Mouse (Mus musculus): Measurements from ENCODE around the gene Zbtb40. TPM values are rescaled to one million over a fixed set of nuclear protein-coding genes. Genes with fewer than 3 reads are reported as not detected.

Zbtb40 gene
- polyA plus RNA-seq, 1 experiment from 2014 or later, result 4.6 TPM

GRCm38 (mm10) chr4:137031319-137031718 lies 17.3 kb downstream of the Zbtb40 start:
- H3K9ac ChIP-seq (replicated peaks), result no peak overlapping the region
- no peak overlapping the region for H3K27ac ChIP-seq (replicated peaks)
- no peak overlapping the region for H3K4me3 ChIP-seq (replicated peaks)
- no peaks in the 10 kb centered on the region for H3K36me3 ChIP-seq
- H3K9me3 ChIP-seq (replicated peaks), result no peaks in the 10 kb centered on the region
- H3K4me2 ChIP-seq, result no peak overlapping the region
- WGBS, result 86% methylated on average over 7 of the region's 7 CpGs
- no peaks in the 10 kb centered on the region for H3K27me3 ChIP-seq (replicated peaks)
- ATAC-seq (ENCODE audit: low FRiP score), result no peak
- H3K4me1 ChIP-seq, result peaks cover 24% of the 10 kb centered on the region

- no peak overlapping the region for H3K4me2 ChIP-seq
- H3K9me3 ChIP-seq (replicated peaks), result no peaks in the 10 kb centered on the region
- no peak for ATAC-seq (ENCODE audit: low FRiP score)
- peaks cover 19% of the 10 kb centered on the region for H3K4me1 ChIP-seq
- no peak overlapping the region for H3K27ac ChIP-seq (replicated peaks)
- no peak overlapping the region for H3K4me3 ChIP-seq (replicated peaks)
- no peaks in the 10 kb centered on the region for H3K36me3 ChIP-seq
- H3K9ac ChIP-seq (replicated peaks), result no peak overlapping the region
- no peaks in the 10 kb centered on the region for H3K27me3 ChIP-seq (replicated peaks)
- 73% methylated on average over 8 of the region's 8 CpGs for WGBS
These were observed 19.3 kb downstream of the Zbtb40 start for GRCm38 (mm10) chr4:137029348-137029747.

GRCm38 (mm10) chr4:137027051-137027450 lies 21.6 kb downstream of the Zbtb40 start:
- Histone ChIP-seq H3K36me3 (no peaks in the 10 kb centered on the region), H3K4me1 (peaks cover 4% of the 10 kb centered on the region), H3K27me3 (replicated peaks) (no peaks in the 10 kb centered on the region), H3K9ac (replicated peaks) (no peak overlapping the region), H3K4me2 (no peak overlapping the region), H3K9me3 (replicated peaks) (no peaks in the 10 kb centered on the region), H3K4me3 (replicated peaks) (no peak overlapping the region), H3K27ac (replicated peaks) (no peak overlapping the region)
- 69% methylated on average over 5 of the region's 5 CpGs for WGBS
- ATAC-seq (ENCODE audit: low FRiP score), result no peak

- 75% methylated on average over 6 of the region's 6 CpGs for WGBS
- H3K9me3 ChIP-seq (replicated peaks), result no peaks in the 10 kb centered on the region
- no peaks in the 10 kb centered on the region for H3K27me3 ChIP-seq (replicated peaks)
- no peak overlapping the region for H3K4me3 ChIP-seq (replicated peaks)
- H3K9ac ChIP-seq (replicated peaks), result no peak overlapping the region
- no peak for ATAC-seq (ENCODE audit: low FRiP score)
- H3K4me2 ChIP-seq, result no peak overlapping the region
- peaks cover 4% of the 10 kb centered on the region for H3K4me1 ChIP-seq
- no peaks in the 10 kb centered on the region for H3K36me3 ChIP-seq
- H3K27ac ChIP-seq (replicated peaks), result no peak overlapping the region
These were observed 23.0 kb downstream of the Zbtb40 start for GRCm38 (mm10) chr4:137025570-137025969.

GRCm38 (mm10) chr4:137025133-137025532 lies 23.5 kb downstream of the Zbtb40 start:
- Histone ChIP-seq H3K4me3 (replicated peaks) (no peak overlapping the region), H3K27me3 (replicated peaks) (no peaks in the 10 kb centered on the region), H3K36me3 (no peaks in the 10 kb centered on the region), H3K27ac (replicated peaks) (no peak overlapping the region), H3K9me3 (replicated peaks) (no peaks in the 10 kb centered on the region), H3K4me1 (peaks cover 4% of the 10 kb centered on the region), H3K9ac (replicated peaks) (no peak overlapping the region), H3K4me2 (no peak overlapping the region)
- WGBS, result 92% methylated on average over 2 of the region's 2 CpGs
- no peak for ATAC-seq (ENCODE audit: low FRiP score)

GRCm38 (mm10) chr4:137020065-137020464 lies 28.5 kb downstream of the Zbtb40 start:
- 69% methylated on average over 3 of the region's 3 CpGs for WGBS
- Histone ChIP-seq H3K9ac (replicated peaks) (no peak overlapping the region), H3K27ac (replicated peaks) (no peak overlapping the region), H3K4me3 (replicated peaks) (no peak overlapping the region), H3K27me3 (replicated peaks) (no peaks in the 10 kb centered on the region), H3K4me1 (peaks cover 6% of the 10 kb centered on the region; the same call in 1 of the 2 replicates), H3K36me3 (peaks cover 11% of the 10 kb centered on the region), H3K9me3 (replicated peaks) (no peaks in the 10 kb centered on the region), H3K4me2 (no peak overlapping the region)
- no peak for ATAC-seq (ENCODE audit: low FRiP score)

DNA sequence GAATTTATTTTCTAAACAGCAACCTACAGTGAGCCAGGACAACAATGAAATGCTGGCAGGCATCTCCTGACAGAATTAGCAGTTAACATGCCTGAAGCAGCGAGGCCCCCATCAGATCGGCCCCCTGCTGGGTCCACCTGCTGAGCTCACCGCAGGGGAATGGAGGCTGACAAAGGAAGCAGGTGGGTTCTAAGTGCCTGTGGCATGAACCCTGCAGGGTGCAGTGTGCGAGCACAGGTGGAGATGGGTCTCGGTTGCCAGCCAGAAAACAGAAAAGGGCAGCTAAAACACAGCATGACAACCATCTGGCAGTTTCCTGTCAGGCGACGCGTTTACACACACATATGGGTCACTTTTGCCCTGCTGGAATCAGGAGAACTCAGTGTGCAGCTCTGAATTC lies 32.7 kb downstream of the Zbtb40 start:
- WGBS, result 19% methylated on average over 8 of the region's 8 CpGs
- Histone ChIP-seq H3K27ac (replicated peaks) (0 out of 2 replicates have a peak overlapping the region, but pooled peaks have one; percentile 28), H3K4me2 (no peak overlapping the region), H3K27me3 (replicated peaks) (no peaks in the 10 kb centered on the region), H3K9ac (replicated peaks) (no peak overlapping the region), H3K36me3 (peaks cover 11% of the 10 kb centered on the region), H3K4me1 (peaks cover 17% of the 10 kb centered on the region; the same call in 1 of the 2 replicates), H3K9me3 (replicated peaks) (no peaks in the 10 kb centered on the region), H3K4me3 (replicated peaks) (no peak overlapping the region)
- ATAC-seq (ENCODE audit: low FRiP score), result no peak

DNA sequence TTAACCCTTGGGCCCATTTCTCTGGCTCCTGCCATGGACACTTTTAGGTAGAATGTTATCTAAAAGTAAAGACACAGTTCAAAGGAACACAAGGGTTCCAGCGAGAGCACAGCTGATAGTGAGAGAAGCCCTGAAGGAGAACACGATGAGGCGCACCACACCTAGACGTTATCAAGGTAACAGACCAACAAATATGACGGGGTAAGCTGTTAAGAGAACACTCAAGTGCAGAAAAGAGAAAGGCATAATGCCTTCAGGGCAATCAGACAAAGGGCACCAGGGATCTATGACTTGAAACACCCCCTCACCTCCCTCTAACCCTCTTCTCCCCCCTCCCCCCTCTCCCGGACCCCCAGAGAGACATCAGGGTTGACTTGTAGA lies 33.1 kb downstream of the Zbtb40 start:
- Histone ChIP-seq H3K36me3 (peaks cover 11% of the 10 kb centered on the region), H3K27me3 (replicated peaks) (no peaks in the 10 kb centered on the region), H3K9me3 (replicated peaks) (no peaks in the 10 kb centered on the region), H3K4me2 (no peak overlapping the region), H3K4me3 (replicated peaks) (no peak overlapping the region), H3K9ac (replicated peaks) (no peak overlapping the region), H3K4me1 (peaks cover 18% of the 10 kb centered on the region; the same call in 1 of the 2 replicates), H3K27ac (replicated peaks) (0 out of 2 replicates have a peak overlapping the region, but pooled peaks have one; percentile 28)
- ATAC-seq (ENCODE audit: low FRiP score), result no peak
- WGBS, result 46% methylated on average over 6 of the region's 6 CpGs

DNA sequence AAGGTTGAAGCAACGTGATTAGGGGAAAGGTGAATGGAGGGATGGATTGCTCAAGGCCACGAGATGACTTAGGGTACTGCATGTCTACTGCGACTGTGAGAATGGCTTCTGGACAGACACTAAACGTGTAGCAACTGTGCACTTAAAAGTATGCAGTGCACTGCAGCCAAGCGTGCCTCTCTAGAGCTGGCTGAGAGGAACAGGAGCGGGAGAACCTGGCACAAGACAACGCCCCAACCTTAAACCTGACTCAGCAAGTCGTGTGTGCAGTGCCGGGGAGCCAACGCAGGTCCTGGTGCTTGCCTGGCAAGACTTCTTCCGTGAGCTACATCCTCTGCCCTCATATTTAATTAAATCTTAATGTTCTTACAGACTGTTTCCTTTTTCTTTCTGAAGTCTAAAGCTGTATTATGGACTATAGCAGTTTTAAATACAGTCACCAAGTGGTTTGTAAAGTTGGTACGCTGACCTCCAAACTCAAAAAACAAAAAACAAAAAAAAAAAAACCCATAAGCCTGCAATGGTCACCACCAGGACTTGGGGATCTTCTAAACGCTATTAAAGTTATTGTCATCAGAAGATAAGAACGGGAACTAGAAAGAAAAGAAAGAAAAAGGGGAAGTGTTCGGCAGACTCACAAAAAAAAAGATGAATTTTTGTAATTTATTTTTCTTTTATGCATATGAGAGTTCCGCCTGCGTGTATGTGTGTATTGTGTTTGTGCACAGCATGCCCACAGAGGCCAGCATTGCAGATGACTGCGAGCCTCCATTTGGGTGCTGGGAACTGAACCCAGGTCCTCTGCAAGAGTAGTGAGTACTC lies 33.7 kb downstream of the Zbtb40 start:
- no peak for ATAC-seq (ENCODE audit: low FRiP score)
- Histone ChIP-seq H3K36me3 (peaks cover 11% of the 10 kb centered on the region), H3K27me3 (replicated peaks) (no peaks in the 10 kb centered on the region), H3K4me3 (replicated peaks) (no peak overlapping the region), H3K9me3 (replicated peaks) (no peaks in the 10 kb centered on the region), H3K4me1 (peaks cover 21% of the 10 kb centered on the region; the same call in 1 of the 2 replicates), H3K4me2 (no peak overlapping the region), H3K27ac (replicated peaks) (no peak overlapping the region), H3K9ac (replicated peaks) (no peak overlapping the region)
- WGBS, result 84% methylated on average over 18 of the region's 18 CpGs

DNA sequence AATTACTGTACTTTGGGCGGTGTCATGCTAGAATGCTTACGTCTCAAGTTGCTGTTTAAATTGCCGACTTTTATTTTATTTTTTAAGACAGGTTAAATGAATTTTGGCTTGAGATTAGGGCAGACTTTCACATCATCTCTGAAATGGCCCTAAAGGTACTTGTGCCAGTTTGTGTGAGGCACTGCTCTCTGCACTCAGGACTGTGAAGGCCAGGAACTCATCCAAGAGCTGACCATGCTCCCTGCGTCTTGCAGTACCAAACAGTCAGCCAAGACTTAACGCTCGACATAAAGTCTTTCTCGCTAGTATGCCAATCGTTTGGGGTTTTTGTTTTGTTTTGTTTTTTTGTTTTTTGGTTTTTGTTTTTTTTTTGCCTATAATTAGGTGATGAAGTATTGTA lies 34.5 kb downstream of the Zbtb40 start:
- Histone ChIP-seq H3K27ac (replicated peaks) (no peak overlapping the region), H3K36me3 (peaks cover 11% of the 10 kb centered on the region), H3K4me1 (peaks cover 21% of the 10 kb centered on the region; the same call in 1 of the 2 replicates), H3K4me2 (no peak overlapping the region), H3K9me3 (replicated peaks) (no peaks in the 10 kb centered on the region), H3K27me3 (replicated peaks) (no peaks in the 10 kb centered on the region), H3K9ac (replicated peaks) (no peak overlapping the region), H3K4me3 (replicated peaks) (no peak overlapping the region)
- no peak for ATAC-seq (ENCODE audit: low FRiP score)
- WGBS, result 91% methylated on average over 8 of the region's 8 CpGs

DNA sequence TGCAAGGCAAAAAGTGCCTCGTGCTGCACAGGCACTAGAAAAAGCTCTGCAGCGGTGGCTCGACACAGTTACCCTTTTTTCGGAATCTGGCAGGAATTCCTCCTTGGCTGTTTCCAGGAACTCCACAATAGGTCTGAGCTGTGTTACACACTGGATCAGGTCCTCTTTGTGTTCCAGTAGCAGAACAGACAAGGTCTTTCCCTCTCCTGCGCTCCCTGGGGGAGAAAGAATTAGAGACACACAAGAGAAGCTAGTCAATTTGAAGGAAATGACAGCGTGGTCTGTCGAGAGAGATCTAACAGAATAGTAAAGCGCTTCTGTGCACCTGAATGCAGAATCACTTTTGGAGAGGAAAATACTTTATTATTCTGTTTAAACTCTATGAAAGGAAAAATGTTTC lies 41.6 kb downstream of the Zbtb40 start:
- Histone ChIP-seq H3K4me1 (peaks cover 15% of the 10 kb centered on the region), H3K9me3 (replicated peaks) (no peaks in the 10 kb centered on the region), H3K4me3 (replicated peaks) (no peak overlapping the region), H3K27ac (replicated peaks) (no peak overlapping the region), H3K36me3 (no peaks in the 10 kb centered on the region), H3K27me3 (replicated peaks) (no peaks in the 10 kb centered on the region), H3K4me2 (no peak overlapping the region), H3K9ac (replicated peaks) (no peak overlapping the region)
- ATAC-seq (ENCODE audit: low FRiP score), result no peak
- 65% methylated on average over 8 of the region's 8 CpGs for WGBS

DNA sequence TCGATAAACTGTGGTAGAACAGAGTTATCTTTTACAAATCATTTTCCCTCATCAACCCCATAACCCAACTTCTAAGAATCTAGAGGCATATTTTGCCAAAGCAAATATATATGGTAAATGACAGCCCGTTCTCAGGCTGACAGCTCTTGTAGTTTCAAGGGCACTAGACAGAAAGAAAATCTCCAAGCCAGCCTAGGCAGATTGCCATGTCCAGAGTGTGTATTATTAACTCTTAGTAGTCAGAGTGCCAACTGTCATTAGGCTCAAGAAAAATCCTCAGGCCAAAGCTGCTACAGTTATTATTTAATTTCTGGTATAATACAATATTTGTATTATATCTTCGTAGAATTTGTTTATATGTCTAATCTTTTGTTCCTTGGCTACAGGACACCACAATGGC lies 46.8 kb downstream of the Zbtb40 start:
- no peak for ATAC-seq (ENCODE audit: low FRiP score)
- no peak overlapping the region for H3K9ac ChIP-seq (replicated peaks)
- H3K4me2 ChIP-seq, result no peak overlapping the region
- H3K4me1 ChIP-seq, result peaks cover 11% of the 10 kb centered on the region
- no peaks in the 10 kb centered on the region for H3K9me3 ChIP-seq (replicated peaks)
- H3K27ac ChIP-seq (replicated peaks), result no peak overlapping the region
- H3K4me3 ChIP-seq (replicated peaks), result no peak overlapping the region
- H3K36me3 ChIP-seq, result peaks cover 10% of the 10 kb centered on the region
- WGBS, result 86% methylated on average over 3 of the region's 3 CpGs
- H3K27me3 ChIP-seq (replicated peaks), result no peaks in the 10 kb centered on the region
